Mouse (Mus musculus): ENCODE data around the gene Zswim3.

GRCm38 (mm10) chr2:164823969-164824368 is 19.1 kb downstream of the Zswim3 start:
- TF ChIP-seq CTCF (conservative IDR thresholded peaks at IDR 0.05; ENCODE audit: low read length) (no peak), POU5F1 (IDR thresholded peaks at IDR 0.05; ENCODE audit: borderline replicate concordance, low read length) (no peak)
